Mouse (Mus musculus) Patski (cell line): ENCODE data around the gene Me1. TPM values are rescaled to one million over a fixed set of nuclear protein-coding genes. Genes with fewer than 3 reads are reported as not detected.

Source experiments
- ATAC-seq: fragments of 100-300 bp; one replicate; pipeline ENCODE4 v1.8.0; 2021
- CTCF ChIA-PET: fragments of 350-600 bp; sonication (Branson Sonifier 250); formaldehyde crosslinking; loops from one replicate; lab custom pipeline; 2022; ENCODE audit warnings: inconsistent platforms; lab: Charles Lee
- POLR2A ChIA-PET: fragments of 350-600 bp; sonication (Branson Sonifier 250); formaldehyde crosslinking; loops from one replicate; lab custom pipeline; 2022; ENCODE audit warnings: antibody characterized with exemption, inconsistent platforms; lab: Charles Lee
- DNase-seq: peaks from one replicate; pipeline ENCODE4 v3.0.0-alpha.2; 2011; ENCODE audit warnings: low read depth, low spot score
- H3K27me3 ChIP-seq: fragments of 371-371 bp; one replicate; pipeline ENCODE4 v1.5.1; 2021
- CTCF ChIP-seq: fragments of 100-300 bp; IDR thresholded peaks from one replicate; pipeline ENCODE4 v1.5.1; 2021
- in situ Hi-C: fragments of 300-500 bp; cut with MboI; formaldehyde crosslinking; loops from 3 replicates; pipeline ENCODE4 v1.11.1; 2018; ENCODE audit warnings: low pct_unique_long_range_greater_than_20kb, mixed read lengths
- polyA plus RNA-seq: library from polyadenylated mRNA; unstranded; gene quantifications from one replicate; pipeline ENCODE4 v1.2.3, GENCODE M21; 2021

The Me1 gene
- polyA plus RNA-seq: 109 TPM

- no peaks in the 10 kb centered on the region for H3K27me3 ChIP-seq
- TF ChIP-seq CTCF: no peak
- ChIA-PET POLR2A (no interaction called here), CTCF (no interaction called here)
- in situ Hi-C loops: no loop called here
- DNase-seq (no peak), ATAC-seq (peak; percentile 91)
Measured at GRCm38 (mm10) chr9:86695818-86696261, at the start of gene Me1. TSS of gene Me1 (minus strand) at chr9:86695953.

DNA sequence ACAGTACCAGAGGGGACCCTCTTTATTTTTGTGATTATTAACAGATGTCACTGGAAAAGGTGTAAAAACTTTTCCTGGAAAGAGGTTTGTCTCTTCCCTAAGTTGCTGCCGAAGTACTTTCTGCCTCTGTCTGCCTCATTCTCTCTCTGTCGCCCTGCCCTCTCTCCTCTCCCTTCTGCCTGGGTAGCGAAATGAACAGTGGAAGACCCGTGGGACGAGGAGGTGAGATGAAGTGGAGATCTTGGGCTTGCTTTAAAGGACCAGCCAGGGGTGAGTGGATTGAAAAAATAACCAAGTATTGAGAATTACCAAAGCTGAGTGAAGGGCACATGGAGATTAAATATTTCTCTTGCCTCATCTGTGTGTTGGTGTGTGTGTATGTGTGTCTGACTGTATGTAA, 48.3 kb upstream of the Me1 start:
- ChIA-PET CTCF (no interaction called here), POLR2A (no interaction called here)
- in situ Hi-C loops: loop anchor here (5.0 to 10.0 kb wide), 2 partner anchors 37 to 279 kb away; partner anchors contain the start of genes Dop1a and Ube2cbp
- no peak for DNase-seq
- ATAC-seq: no peak
- H3K27me3 ChIP-seq: no peaks in the 10 kb centered on the region
- no peak for TF ChIP-seq CTCF

GRCm38 (mm10) chr9:86742959-86743911, 47.5 kb upstream of the Me1 start, which contains the start of gene Prss35:
TSS of gene Prss35 (plus strand) at chr9:86743649.
- ChIA-PET POLR2A (no interaction called here), CTCF (interaction anchor here (0.6 to 1.0 kb wide), 2 partner anchors 51 to 148 kb away, joined by 3 to 4 read pairs; no protein-coding TSS in a partner anchor)
- ATAC-seq (peak; percentile 31), DNase-seq (no peak)
- H3K27me3 ChIP-seq: no peaks in the 10 kb centered on the region
- in situ Hi-C loops: loop anchor here (5.0 to 10.0 kb wide), 2 partner anchors 36 to 278 kb away; partner anchors contain the start of genes Dop1a and Ube2cbp
- peak; percentile 18 for TF ChIP-seq CTCF

- H3K27me3 ChIP-seq: no peaks in the 10 kb centered on the region
- TF ChIP-seq CTCF: no peak
- in situ Hi-C loops: loop anchor here (5.0 to 10.0 kb wide), 2 partner anchors 33 to 275 kb away; partner anchors contain the start of genes Dop1a and Ube2cbp
- POLR2A ChIA-PET: interaction anchor here (0.6 kb wide), 1 partner anchor 988 kb away, joined by 4 read pairs; no protein-coding TSS in a partner anchor
- CTCF ChIA-PET: interaction anchor here (2.2 kb wide), 1 partner anchor 11 kb away, joined by 11 read pairs; no protein-coding TSS in a partner anchor
- ATAC-seq: no peak
- no peak for DNase-seq
Measured at GRCm38 (mm10) chr9:86739971-86740370, 44.2 kb upstream of the Me1 start.

DNA sequence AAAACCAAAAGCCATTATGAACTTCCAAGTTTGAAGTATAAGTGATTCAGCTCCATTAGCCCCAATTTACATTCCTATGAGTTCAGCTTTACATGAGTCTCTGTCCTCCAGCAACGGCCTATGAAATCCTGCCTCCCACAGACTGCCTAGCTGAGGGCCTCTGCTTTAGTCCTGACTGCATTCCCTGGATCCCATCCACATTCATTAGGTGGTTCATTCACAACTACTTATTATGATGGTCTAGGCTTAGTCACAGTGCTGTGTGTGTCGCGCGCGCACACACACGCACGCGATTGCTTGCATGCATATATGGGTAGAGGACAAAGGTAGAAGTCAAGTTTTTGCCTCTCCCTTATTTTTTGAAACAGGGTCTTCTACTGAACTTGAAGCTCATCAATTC, 43.0 kb upstream of the Me1 start:
- in situ Hi-C loops: no loop called here
- no peaks in the 10 kb centered on the region for H3K27me3 ChIP-seq
- CTCF ChIA-PET: interaction anchor here (1.0 to 2.2 kb wide), 3 partner anchors 10 to 36 kb away, joined by 3 to 11 read pairs (median 4); no protein-coding TSS in a partner anchor
- POLR2A ChIA-PET: no interaction called here
- TF ChIP-seq CTCF: no peak
- ATAC-seq (no peak), DNase-seq (no peak)

DNA sequence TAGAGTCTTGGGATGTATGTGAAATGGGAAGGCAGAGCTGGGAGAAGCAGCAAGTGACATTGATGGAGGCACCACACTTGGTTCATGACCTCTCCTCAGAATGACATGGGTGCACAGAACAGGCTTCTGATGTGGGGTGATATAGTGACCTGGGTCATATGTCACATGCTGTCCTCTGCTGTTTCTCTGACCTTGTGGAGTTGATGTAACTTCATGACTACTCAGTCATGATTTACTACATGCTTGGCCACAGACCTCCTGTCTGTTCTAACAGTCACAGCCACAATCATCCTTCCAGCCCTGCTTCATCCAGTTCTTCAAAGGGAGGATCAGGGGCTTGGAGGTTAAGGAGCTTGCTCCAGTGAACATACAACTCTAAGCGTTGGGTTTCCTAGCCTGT, 42.3 kb upstream of the Me1 start:
- ATAC-seq: no peak
- H3K27me3 ChIP-seq: no peaks in the 10 kb centered on the region
- CTCF ChIA-PET: interaction anchor here (1.0 to 2.5 kb wide), 5 partner anchors 8 to 36 kb away, joined by 3 to 11 read pairs (median 7); no protein-coding TSS in a partner anchor
- POLR2A ChIA-PET: no interaction called here
- in situ Hi-C loops: no loop called here
- no peak for TF ChIP-seq CTCF
- no peak for DNase-seq

DNA sequence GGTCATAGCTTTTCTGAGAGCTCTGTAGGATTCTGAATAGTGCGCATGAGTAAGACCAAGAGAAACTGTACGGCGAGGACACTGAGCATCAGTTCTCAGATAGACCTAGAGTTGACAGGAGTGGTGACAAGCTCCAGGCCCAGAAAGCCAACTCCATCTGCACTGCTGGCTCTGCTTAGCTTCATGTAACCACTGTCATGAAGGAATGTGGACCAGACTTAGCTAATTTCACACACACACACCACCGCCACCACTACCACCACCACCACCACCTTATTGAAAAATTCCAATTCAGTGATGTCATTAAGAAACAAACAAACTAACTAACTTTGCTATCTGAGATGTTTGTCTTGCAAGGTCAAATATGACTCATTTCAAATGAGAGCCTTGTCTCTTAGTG, 41.2 kb upstream of the Me1 start:
- CTCF ChIA-PET: interaction anchor here (2.1 to 2.5 kb wide), 2 partner anchors 9 to 35 kb away, joined by 7 read pairs; no protein-coding TSS in a partner anchor
- ATAC-seq (no peak), DNase-seq (no peak)
- in situ Hi-C loops: no loop called here
- POLR2A ChIA-PET: no interaction called here
- TF ChIP-seq CTCF: no peak
- no peaks in the 10 kb centered on the region for H3K27me3 ChIP-seq

DNA sequence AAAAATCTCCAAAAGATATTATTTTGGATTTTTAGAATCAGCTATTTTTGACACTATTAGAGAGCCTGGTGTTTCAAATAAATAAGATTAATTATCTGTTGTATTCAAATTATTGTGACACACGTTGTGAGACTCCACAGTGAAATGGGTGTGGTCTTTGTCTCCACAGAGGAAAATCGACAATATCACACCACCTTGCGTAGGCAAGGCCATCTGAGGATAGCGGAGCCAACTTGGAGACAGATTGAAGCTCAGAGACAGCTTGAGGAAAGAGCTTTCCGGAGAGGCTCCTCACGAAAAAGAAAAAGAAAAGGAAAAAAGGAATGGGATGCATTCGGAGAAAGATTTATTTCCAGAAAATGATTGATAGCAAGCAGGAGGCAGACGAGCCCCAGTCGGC, 39.0 kb upstream of the Me1 start:
- no peaks in the 10 kb centered on the region for H3K27me3 ChIP-seq
- POLR2A ChIA-PET: interaction anchor here (0.6 kb wide), 1 partner anchor 1818 kb away, joined by 4 read pairs; no protein-coding TSS in a partner anchor
- TF ChIP-seq CTCF: no peak
- CTCF ChIA-PET: interaction anchor here (1.8 kb wide), 1 partner anchor 11 kb away, joined by 4 read pairs; no protein-coding TSS in a partner anchor
- in situ Hi-C loops: no loop called here
- DNase-seq (no peak), ATAC-seq (no peak)

DNA sequence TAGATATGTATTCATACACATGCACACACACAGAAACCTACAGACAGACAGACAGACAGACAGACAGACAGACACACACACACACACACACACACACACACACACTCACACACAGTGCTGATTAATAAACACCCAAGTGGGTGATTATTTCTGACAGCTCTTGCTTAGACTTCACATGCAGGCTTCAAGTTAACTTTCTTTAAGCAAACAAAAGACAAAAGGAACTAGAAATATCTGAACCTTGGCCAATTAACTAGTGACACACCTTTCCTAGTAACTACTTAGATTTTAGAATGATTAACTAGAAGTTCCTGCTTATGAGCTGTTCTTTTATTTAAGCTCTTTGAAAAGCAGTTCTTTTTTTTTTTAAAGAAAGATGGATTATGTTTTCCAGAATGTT, 38.6 kb upstream of the Me1 start:
- ATAC-seq: no peak
- ChIA-PET POLR2A (interaction anchor here (0.6 kb wide), 1 partner anchor 1819 kb away, joined by 4 read pairs; no protein-coding TSS in a partner anchor), CTCF (interaction anchor here (1.8 kb wide), 1 partner anchor 11 kb away, joined by 4 read pairs; no protein-coding TSS in a partner anchor)
- TF ChIP-seq CTCF: no peak
- peak; percentile 15 for DNase-seq
- in situ Hi-C loops: no loop called here
- H3K27me3 ChIP-seq: no peaks in the 10 kb centered on the region

- POLR2A ChIA-PET: no interaction called here
- TF ChIP-seq CTCF: no peak
- CTCF ChIA-PET: interaction anchor here (2.4 kb wide), 1 partner anchor 9 kb away, joined by 11 read pairs; no protein-coding TSS in a partner anchor
- no peak for DNase-seq
- in situ Hi-C loops: no loop called here
- no peaks in the 10 kb centered on the region for H3K27me3 ChIP-seq
- ATAC-seq: no peak
Measured at GRCm38 (mm10) chr9:86729811-86730210, 34.1 kb upstream of the Me1 start.
